Mouse (Mus musculus) G1E (cell line): ENCODE results near the gene Lrrc75a.

ENCODE experiments used
- CTCF ChIP-seq: IDR thresholded peaks from 2 replicates; pipeline ENCODE4 v1.5.1; 2012; ENCODE audit warnings: low read depth, low read length, inconsistent platforms, mixed read lengths
- GATA1 ChIP-seq: IDR thresholded peaks from 2 replicates; pipeline ENCODE4 v1.6.1; 2012; ENCODE audit warnings: borderline replicate concordance, low read length, inconsistent platforms, mixed read lengths
- GATA2 ChIP-seq: IDR thresholded peaks from 2 replicates; pipeline ENCODE4 v1.6.1; 2012; ENCODE audit warnings: low read depth, low read length, inconsistent platforms, borderline replicate concordance
- POLR2AphosphoS5 ChIP-seq: IDR thresholded peaks from 2 replicates; pipeline ENCODE4 v1.6.1; 2012; ENCODE audit warnings: low read depth, low read length, inconsistent platforms; ENCODE audit not compliant: insufficient replicate concordance
- TAL1 ChIP-seq: conservative IDR thresholded peaks from 2 replicates; pipeline ENCODE4 v1.6.1; 2012; ENCODE audit warnings: low read depth, low read length, inconsistent platforms, mixed read lengths

- TF ChIP-seq CTCF (no peak), GATA2 (no peak), GATA1 (no peak), TAL1 (no peak), POLR2AphosphoS5 (no peak)
Observed at GRCm38 (mm10) chr11:62695126-62695525, 46.8 kb upstream of the Lrrc75a start.
